Mouse (Mus musculus) intestine, postnatal 0 days (tissue): ENCODE measurements around the gene Hyal1. TPM values are rescaled to one million over a fixed set of nuclear protein-coding genes. Genes with fewer than 3 reads are reported as not detected.

Experiments
- ATAC-seq: fragments of 200-750 bp; cut with Nextera tagmentation; 2 replicates; pipeline ENCODE4 v1.8.0; 2017; ENCODE audit warnings: mild to moderate bottlenecking, moderate TSS enrichment, moderate library complexity
- H3K27ac ChIP-seq: fragments of 300-500 bp; sonication (generic); 2 replicates; pipeline ENCODE4 v1.5.1; 2014; ENCODE audit warnings: mild to moderate bottlenecking, low read depth, low read length, moderate library complexity
- H3K27me3 ChIP-seq: fragments of 300-500 bp; sonication (generic); replicated peaks from 2 replicates; pipeline ENCODE4 v1.6.1; 2014; ENCODE audit warnings: low read length, mixed read lengths; ENCODE audit not compliant: control insufficient read depth, insufficient read depth
- H3K36me3 ChIP-seq: fragments of 300-500 bp; sonication (generic); 2 replicates; pipeline ENCODE4 v1.6.1; 2014; ENCODE audit warnings: mild to moderate bottlenecking, moderate library complexity; ENCODE audit not compliant: control insufficient read depth, insufficient read depth
- H3K4me1 ChIP-seq: fragments of 300-500 bp; sonication (generic); replicated peaks from 2 replicates; pipeline ENCODE4 v1.6.1; 2014; ENCODE audit warnings: antibody characterized with exemption, low read length, mixed read lengths; ENCODE audit not compliant: control insufficient read depth, insufficient read depth
- H3K4me2 ChIP-seq: fragments of 300-500 bp; sonication (generic); replicated peaks from 2 replicates; pipeline ENCODE4 v1.6.1; 2014; ENCODE audit warnings: low read depth, mild to moderate bottlenecking, moderate library complexity
- H3K4me3 ChIP-seq: fragments of 300-500 bp; sonication (generic); 2 replicates; pipeline ENCODE4 v1.5.1; 2014; ENCODE audit warnings: low read depth, low read length
- H3K9ac ChIP-seq: fragments of 300-500 bp; sonication (generic); 2 replicates; pipeline ENCODE4 v1.6.1; 2014; ENCODE audit warnings: mild to moderate bottlenecking, low read depth, low read length
- H3K9me3 ChIP-seq: fragments of 300-500 bp; sonication (generic); 2 replicates; pipeline ENCODE4 v1.6.1; 2016; ENCODE audit warnings: mixed run types; ENCODE audit not compliant: control insufficient read depth
- CTCF ChIP-seq: sonication (generic); IDR thresholded peaks from 2 replicates; pipeline ENCODE4 v1.5.1; 2016; ENCODE audit warnings: low read depth, mild to moderate bottlenecking, control low read depth, antibody characterized with exemption, moderate library complexity
- WGBS: fragments of 180-500 bp; shearing (Covaris S2); extraction: QIAGEN DNeasy Blood & Tissue Kit; methylation state at CpG from one replicate; pipeline ENCODE4 v1.1.7; 2014; 5-methylcytosine and 5-hydroxymethylcytosine counted together
- polyA plus RNA-seq: library from polyadenylated mRNA; unstranded; fragments of >200 nt; fragmentation: Nextera tagmentation; extraction: Ambion mirVana; gene quantifications from 2 replicates; pipeline ENCODE4 v1.2.1, GENCODE M21; 2015

The Hyal1 gene
- polyA plus RNA-seq, 1 experiment from 2014 or later, result 2.4 TPM

- Histone ChIP-seq H3K27me3 (no peaks in the 10 kb centered on the region), H3K9me3 (no peaks in the 10 kb centered on the region), H3K4me1 (0 out of 2 replicates have a peak, but pooled peaks cover 2% of the 10 kb centered on the region), H3K4me3 (no peak overlapping the region), H3K9ac (no peak overlapping the region), H3K27ac (no peak overlapping the region), H3K36me3 (peaks cover 41% of the 10 kb centered on the region), H3K4me2 (no peak overlapping the region)
- no peak for ATAC-seq
- no peak for TF ChIP-seq CTCF
- WGBS, result 91% methylated on average over 11 of the region's 11 CpGs
Measured at GRCm38 (mm10) chr9:107596619-107597569, 20.2 kb downstream of the Hyal1 start.

GRCm38 (mm10) chr9:107598385-107598784 lies 21.7 kb downstream of the Hyal1 start:
- Histone ChIP-seq H3K4me1 (0 out of 2 replicates have a peak, but pooled peaks cover 3% of the 10 kb centered on the region), H3K4me3 (no peak overlapping the region), H3K36me3 (peaks cover 27% of the 10 kb centered on the region; the same call in 1 of the 2 replicates), H3K27ac (peak overlapping the region; percentile 28), H3K27me3 (no peaks in the 10 kb centered on the region), H3K4me2 (no peak overlapping the region), H3K9me3 (no peaks in the 10 kb centered on the region), H3K9ac (no peak overlapping the region)
- no peak for ATAC-seq
- 49% methylated on average over 5 of the region's 5 CpGs for WGBS
- no peak for TF ChIP-seq CTCF

GRCm38 (mm10) chr9:107599433-107599832 lies 22.7 kb downstream of the Hyal1 start:
- Histone ChIP-seq H3K4me3 (no peak overlapping the region), H3K27me3 (no peaks in the 10 kb centered on the region), H3K27ac (no peak overlapping the region), H3K4me1 (0 out of 2 replicates have a peak, but pooled peaks cover 6% of the 10 kb centered on the region), H3K9ac (no peak overlapping the region), H3K4me2 (no peak overlapping the region), H3K36me3 (peaks cover 20% of the 10 kb centered on the region; the same call in 1 of the 2 replicates), H3K9me3 (no peaks in the 10 kb centered on the region)
- no peak for ATAC-seq
- 66% methylated on average over 9 of the region's 9 CpGs for WGBS
- TF ChIP-seq CTCF, result no peak

GRCm38 (mm10) chr9:107599842-107600241 lies 23.1 kb downstream of the Hyal1 start:
- H3K27ac ChIP-seq, result no peak overlapping the region
- no peak for ATAC-seq
- no peaks in the 10 kb centered on the region for H3K9me3 ChIP-seq
- no peak overlapping the region for H3K9ac ChIP-seq
- H3K27me3 ChIP-seq, result no peaks in the 10 kb centered on the region
- 0 out of 2 replicates have a peak, but pooled peaks cover 6% of the 10 kb centered on the region for H3K4me1 ChIP-seq
- H3K4me3 ChIP-seq, result no peak overlapping the region
- H3K36me3 ChIP-seq, result peaks cover 20% of the 10 kb centered on the region; the same call in 1 of the 2 replicates
- TF ChIP-seq CTCF, result no peak
- no peak overlapping the region for H3K4me2 ChIP-seq
- WGBS, result 82% methylated on average over 14 of the region's 14 CpGs

- H3K4me3 ChIP-seq, result no peak overlapping the region
- H3K27me3 ChIP-seq, result no peaks in the 10 kb centered on the region
- peaks cover 20% of the 10 kb centered on the region; the same call in 1 of the 2 replicates for H3K36me3 ChIP-seq
- 66% methylated on average over 12 of the region's 12 CpGs for WGBS
- 0 out of 2 replicates have a peak, but pooled peaks cover 6% of the 10 kb centered on the region for H3K4me1 ChIP-seq
- ATAC-seq, result peak; percentile 25
- TF ChIP-seq CTCF, result peak; percentile 70
- H3K27ac ChIP-seq, result 0 out of 2 replicates have a peak overlapping the region, but pooled peaks have one; percentile 15
- H3K4me2 ChIP-seq, result 0 out of 2 replicates have a peak overlapping the region, but pooled peaks have one; percentile 9
- no peak overlapping the region for H3K9ac ChIP-seq
- no peaks in the 10 kb centered on the region for H3K9me3 ChIP-seq
Measured at GRCm38 (mm10) chr9:107600745-107601144, 24.0 kb downstream of the Hyal1 start.

- peaks cover 20% of the 10 kb centered on the region; the same call in 1 of the 2 replicates for H3K36me3 ChIP-seq
- 0 out of 2 replicates have a peak overlapping the region, but pooled peaks have one; percentile 15 for H3K27ac ChIP-seq
- no peak overlapping the region for H3K9ac ChIP-seq
- H3K4me1 ChIP-seq, result 0 out of 2 replicates have a peak, but pooled peaks cover 6% of the 10 kb centered on the region
- no peak for ATAC-seq
- H3K4me2 ChIP-seq, result 0 out of 2 replicates have a peak overlapping the region, but pooled peaks have one; percentile 9
- H3K4me3 ChIP-seq, result no peak overlapping the region
- H3K9me3 ChIP-seq, result no peaks in the 10 kb centered on the region
- 83% methylated on average over 11 of the region's 11 CpGs for WGBS
- H3K27me3 ChIP-seq, result no peaks in the 10 kb centered on the region
- no peak for TF ChIP-seq CTCF
Measured at GRCm38 (mm10) chr9:107601275-107601674, 24.5 kb downstream of the Hyal1 start.
